Mouse (Mus musculus): ENCODE data around the gene Gm867.

Gene Gm867

DNA sequence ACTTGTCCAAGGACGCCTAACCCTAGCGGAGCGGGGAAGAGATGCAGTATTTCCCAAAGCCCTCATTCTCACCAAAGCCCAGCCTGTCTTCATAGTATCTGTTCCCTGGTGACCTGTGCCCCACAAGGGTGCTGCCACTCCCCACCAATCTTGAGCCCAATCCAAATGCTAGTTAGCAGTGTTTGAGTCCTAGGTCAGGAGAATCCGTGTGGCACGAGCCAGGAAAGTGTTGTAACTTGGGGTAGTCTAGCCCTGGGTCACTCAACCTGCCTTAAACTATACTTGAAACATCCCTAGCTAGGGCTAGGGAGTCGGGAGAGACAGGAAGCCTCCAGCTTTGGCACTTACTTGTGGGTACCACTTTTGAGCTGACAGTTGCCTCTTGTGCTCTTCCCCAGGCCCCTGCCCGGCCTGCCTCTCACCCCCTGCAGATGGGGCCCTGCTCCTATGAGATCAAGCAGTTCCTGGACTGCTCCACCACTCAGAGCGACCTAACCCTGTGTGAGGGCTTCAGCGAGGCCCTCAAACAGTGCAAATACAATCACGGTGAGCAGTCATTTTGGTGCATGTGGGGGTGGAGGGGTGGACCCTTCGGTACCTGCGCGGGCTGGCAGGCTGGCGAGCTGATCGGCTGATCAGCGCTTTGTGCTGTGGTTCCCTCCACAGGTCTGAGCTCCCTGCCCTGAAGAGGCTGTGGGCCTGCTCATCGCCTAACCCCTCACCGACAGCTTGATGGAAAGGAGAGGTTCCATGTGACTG lies 3.4 kb downstream of the Gm867 start:
- no peak for DNase-seq

DNA sequence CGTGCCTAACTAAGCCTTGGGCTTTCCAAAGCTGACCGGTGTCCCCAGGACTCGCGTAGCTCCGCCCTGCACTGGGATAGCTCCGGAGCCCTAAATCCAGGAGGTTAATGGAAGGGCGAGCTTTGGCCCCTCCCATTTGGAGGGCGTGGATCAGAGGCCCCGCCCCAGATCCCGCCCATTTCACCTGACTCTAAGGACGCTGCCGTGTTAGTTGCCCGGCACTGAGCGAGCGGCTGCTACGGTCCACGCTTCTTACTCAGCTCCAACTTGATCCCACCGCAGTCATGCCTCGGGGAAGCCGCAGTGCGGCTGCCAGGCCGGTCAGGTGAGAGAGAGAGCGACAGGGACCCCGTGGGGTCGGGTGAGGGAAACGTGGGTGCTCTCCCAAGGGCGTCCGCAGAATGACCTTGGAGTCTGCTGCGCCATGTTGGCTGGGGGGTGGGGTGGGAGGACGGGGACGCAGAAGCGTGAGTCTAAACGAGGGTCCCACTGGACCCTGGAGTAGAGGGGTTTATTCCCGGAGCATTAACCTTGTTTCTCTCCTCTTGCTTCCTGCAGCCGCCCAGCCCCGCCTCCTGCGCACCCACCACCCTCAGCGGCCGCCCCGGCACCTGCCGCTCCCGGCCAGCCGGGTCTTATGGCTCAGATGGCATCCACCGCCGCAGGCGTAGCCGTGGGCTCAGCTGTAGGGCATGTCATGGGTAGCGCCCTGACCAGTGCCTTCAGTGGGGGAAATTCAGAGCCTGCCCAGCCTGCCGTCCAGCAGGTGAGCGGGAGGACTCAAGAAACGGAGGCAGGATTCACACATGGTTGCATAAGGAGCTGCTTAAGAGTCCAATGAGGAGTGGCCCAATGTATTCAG lies 4.6 kb downstream of the Gm867 start, which contains the start of gene Mmp11:
TSS of gene Mmp11 (minus strand) at position 817 of the 862 bp plus-strand sequence.
- DNase-seq = peak; percentile 88

DNA sequence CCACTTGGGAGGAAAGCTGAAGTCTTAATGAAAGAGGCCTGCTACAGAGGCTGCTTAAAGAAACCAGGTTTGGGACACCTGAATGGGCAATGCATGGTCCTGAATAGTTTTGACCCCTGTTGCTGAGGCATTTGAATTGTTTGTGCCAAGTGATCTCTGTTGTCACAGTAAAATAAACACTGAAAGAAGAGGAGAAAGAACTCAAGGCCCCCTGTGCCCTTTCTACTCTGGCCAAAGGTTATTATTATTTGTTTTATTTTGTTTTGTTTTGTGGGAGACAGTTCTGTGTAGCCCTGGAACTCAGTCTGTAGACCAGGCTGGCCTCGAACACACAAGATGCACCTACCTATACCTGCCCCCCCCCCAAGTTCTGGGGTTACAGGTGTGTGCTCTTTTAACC lies 5.5 kb downstream of the Gm867 start:
- no peak for DNase-seq

DNA sequence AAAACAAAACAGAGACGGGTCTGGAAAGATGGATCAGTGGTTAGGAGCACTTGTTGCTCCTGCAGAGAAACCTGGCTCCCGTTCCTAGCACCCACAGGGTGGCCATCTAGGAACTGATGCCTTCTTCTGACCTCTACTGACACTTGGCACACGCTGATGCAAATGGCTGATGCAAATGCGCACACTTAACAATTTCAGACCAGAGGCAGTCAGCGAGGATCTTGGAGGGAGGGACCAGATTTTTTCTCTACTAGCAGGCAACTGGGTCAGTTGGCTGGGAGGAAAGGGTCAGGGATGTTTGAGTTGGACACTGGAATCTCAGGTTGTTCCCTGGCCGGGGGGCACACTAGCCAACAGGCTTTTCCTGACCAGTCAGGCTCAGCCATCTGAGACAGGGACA lies 7.6 kb downstream of the Gm867 start, which contains the start of gene Chchd10:
TSS of gene Chchd10 (plus strand) at position 240 of the 400 bp plus-strand sequence.
- DNase-seq = no peak

DNA sequence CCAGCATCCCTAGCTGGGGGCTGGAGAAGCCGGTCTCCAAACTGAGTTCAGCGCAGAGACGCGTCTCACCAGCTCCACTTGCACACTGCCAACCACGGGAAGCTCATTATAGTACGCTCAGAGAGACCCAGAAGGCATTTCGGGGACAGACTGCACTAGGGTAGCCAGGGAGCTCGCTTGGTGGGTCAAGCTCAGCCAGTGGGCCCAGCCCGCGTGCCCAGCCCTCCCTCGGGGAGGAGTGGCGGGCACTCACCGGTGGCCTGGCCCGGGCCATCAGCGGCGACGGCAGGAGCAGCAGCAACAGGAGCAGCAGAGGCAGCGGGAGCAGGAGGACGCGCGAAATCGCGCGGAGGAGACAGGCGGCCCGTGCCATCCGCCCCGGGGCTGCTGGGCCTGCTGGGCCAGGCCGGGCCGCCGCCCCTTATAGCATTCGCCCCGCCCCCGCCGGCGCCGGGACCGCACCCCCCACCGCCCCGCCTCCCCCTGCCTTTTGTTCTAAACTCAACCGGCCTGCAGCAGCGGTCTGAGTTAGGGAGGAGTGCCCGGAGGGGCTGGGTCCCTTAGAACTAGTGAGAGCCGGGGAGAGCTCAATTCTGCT lies 8.3 kb downstream of the Gm867 start:
- DNase-seq = peak; percentile 87

DNA sequence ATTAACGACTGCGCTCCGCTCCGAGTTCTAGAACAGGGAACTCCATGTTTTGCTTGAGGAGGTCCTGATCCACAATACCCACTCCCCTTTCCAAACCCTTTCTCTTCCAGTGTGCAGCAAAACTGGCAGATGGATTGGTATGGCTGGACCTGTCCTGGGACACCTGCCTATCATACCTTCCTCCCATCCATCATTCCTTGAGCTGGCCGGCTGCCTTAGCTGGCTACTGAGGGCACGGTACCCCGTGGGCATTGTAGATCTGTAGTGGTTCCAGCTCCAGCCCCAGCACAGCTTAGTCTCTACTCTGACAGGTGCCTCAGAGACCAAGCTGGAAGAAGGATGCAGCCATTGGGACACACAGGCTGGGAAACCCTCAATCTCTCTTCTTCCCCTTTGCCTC lies 9.2 kb downstream of the Gm867 start:
- DNase-seq = no peak

DNA sequence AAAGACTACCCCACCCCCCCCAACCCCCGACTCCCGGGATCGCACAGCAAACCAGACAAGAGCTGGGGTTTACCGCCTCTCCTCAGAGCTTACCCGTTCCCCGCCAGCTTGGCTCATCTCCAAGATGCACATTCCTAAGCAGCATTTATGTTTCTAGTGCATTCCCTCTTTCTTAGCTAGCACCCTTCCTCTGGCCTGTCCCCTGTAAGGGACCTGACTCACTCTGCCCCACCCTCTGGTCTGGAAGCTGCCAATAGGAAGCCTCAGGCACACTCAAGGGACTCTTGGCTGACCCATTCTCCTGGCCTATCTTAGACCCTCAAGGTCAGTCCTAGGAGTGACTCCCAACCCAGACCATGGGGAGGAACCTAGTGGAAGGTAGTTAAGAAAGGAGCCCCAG lies 10.2 kb downstream of the Gm867 start:
- no peak for DNase-seq

DNA sequence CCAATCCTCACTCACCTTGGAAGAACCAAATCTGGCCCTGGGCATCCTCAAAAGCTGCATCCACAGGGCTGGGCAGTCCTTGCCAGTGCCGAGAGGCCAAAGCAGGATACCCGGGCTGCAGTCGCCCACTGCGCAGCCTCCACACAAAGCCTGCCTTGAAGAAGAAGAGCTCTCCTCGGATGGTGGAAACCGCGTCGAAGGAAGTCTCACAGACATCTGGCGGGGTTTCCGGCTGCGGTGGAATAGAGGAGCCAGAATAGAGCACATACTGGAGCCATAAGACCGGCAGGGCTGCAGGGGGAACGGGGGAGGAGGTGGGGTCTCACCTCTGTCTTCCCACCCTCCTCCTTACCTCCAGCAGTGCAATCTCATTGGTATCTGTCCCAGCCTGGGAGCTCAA lies 14.1 kb downstream of the Gm867 start:
- no peak for DNase-seq

DNA sequence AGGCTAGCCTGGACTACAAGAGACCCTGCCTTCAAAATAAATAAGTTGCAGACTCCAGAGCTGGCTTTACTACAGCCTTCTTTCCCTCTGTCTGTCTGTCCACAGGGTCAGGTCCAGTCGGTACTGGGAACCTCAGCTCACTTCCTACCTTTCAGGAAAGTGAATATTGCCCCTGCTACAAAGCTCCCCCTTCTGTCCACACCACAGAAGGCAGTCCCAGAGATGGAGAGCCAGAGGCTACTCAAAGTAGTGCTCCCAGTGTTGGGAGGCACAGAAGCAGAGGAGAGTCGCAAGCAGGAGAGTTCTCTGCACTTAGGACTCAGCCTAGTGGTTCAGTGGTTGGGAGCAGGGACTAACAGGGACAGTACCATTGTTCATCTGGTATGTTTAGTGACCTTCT lies 16.1 kb downstream of the Gm867 start:
- DNase-seq = no peak

DNA sequence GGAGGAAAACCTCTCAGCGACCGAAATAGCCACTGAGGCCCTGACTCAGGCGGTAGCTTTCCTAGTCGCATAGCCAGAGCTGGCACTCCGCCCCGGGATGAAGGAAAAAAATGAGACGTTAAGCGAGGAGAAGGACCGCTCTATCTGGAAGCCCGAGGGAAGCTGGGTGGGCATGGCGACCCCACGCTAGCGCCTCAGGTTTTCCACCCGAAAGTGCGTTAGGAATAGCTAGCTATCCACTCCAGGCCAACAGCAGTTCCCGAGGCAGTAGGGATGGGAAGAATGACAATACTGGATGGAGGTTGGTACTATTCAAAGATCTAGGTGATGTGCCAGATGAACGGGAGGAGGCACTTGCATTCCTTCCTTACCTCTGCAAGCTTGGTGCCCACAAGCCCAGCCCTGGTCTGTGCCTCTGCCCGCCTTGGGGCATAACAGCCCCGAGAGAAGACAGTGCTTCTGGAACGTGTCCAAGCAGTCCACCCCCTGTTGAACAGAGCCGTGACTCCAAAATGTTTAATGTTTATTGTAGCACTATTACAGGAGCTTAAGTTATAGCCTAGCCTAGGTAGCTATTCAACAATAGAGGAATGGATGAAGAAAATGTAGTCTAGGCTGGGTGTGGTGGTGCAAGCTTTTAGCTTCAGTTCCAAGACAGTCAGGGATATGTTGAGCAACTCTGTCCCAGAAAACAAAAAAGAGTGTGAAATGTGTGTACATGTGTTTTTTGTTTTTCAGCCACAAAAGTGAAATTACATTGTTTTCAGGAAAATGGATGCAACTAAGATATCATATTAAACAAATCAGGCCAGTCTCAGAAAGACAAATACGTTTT lies 18.5 kb downstream of the Gm867 start:
- peak; percentile 25 for DNase-seq

DNA sequence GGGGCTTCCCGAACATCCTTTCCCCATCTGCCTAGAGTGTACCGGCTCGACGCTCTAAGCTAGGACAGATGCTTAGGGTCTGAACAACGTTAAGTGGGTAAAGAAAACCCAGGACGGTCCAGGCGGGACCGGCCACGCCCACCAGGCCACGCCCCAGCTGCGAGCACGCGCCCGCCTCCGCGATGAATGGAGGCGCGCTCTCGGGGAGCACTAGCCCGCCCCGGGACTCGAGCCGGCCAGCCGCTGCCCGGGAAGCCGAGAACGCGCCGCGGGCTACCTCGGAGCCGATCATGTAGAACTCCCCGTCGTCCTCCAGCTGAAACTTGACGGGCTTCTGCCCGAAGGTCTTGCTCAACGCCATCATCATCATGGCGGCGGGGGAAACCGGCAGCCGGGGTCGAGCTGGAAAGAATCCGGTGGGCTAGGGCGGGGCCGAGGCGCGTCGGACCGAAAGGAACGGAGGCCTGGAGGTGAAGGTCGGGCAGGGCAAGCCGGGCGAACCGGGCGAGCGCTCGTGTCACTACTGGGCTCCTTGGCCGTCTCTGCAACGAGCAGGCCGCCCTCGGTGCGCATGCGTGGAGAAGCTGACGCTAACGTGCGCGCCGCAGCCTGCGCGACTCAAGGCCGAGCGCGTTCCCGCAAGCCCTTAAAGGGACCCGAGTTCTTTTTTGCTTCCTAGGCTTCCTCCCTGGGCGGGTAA lies 19.3 kb downstream of the Gm867 start, which contains the start of gene Smarcb1:
TSS of gene Smarcb1 (minus strand) at position 592 of the 700 bp plus-strand sequence.
- DNase-seq = peak; percentile 99

DNA sequence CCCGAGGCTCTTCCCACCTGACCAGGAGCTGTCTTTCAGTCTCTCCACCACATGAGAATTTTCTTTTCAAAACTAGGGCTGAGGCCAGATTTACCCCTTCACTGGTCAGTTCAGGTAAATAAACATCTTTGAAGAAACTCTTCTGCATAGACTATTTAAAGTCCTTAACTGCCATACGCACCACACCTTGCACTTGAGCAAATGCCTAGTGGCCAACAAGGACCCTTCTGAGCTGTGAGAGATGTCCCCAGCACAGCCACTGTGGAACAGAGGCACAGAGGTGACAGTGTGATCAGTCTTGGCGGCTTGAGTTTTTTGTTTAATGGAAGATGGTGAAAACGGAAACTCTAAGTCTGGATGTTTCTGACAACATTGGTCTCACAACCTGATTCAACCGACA lies 21.4 kb downstream of the Gm867 start:
- no peak for DNase-seq

DNA sequence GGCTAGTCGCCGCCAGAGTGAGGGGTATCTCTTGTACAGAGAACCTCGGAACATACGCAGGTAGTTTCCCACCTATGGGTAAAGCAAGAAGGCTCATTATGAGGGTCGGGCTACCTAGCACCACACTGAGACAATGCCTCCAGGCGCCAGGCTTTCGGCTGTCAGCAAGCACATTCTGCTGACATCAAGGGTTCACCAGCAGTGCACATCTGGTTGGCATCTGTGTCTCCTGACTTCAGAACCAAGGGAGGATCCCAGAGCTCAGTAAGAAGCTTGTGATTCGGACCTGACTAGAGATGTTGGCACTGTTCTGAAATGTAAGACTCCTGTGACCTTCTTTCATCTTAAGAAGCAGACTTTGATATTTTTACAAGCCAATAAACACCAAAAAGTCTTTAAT lies 23.6 kb downstream of the Gm867 start:
- peak; percentile 40 for DNase-seq

DNA sequence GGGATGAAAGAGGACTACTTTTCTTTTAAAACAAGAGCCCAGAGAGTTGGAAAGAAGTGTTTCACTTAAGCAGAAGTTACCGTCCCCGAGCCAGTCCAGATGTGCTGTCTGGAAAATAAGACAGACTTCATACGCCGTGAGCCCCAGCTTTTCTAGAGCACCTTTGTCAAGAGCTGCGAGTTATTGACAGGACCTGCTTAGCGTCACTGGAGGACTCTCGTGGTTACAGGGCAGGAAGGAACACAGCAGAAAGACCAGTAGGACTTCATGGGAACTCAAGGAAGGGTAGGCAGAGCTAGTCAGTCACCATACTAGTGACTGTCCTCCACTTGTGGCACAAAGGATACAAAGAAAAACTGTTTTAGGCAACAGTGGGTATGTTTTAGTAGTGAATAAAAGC lies 24.9 kb downstream of the Gm867 start:
- DNase-seq = no peak

DNA sequence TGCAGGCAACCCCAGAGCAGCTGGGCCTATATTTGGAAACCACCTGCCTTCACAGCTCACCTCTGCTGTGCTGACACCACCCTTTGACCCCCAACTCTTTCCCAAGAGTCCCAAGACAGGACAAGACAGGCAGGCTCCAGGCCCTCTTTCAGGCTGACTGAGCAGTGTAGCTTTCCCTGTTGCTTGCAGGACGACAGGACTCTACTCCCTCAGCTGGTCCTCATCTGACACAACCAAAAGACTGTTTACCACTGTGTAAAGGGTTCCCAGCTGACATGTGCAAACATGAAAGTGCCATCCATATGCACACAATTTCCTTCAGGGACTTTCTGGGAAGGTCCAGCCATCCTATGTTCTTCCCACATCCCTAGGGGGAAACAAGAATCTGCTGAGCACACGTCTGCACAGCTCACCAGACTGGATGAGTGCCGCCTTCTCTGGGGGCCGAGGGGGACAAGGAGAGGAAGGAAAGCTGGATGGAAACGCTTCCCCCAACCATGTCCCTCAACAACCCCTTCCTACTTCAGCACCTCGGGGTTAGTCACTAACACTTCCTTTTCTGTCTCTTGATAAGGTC lies 27.4 kb downstream of the Gm867 start:
- no peak for DNase-seq

DNA sequence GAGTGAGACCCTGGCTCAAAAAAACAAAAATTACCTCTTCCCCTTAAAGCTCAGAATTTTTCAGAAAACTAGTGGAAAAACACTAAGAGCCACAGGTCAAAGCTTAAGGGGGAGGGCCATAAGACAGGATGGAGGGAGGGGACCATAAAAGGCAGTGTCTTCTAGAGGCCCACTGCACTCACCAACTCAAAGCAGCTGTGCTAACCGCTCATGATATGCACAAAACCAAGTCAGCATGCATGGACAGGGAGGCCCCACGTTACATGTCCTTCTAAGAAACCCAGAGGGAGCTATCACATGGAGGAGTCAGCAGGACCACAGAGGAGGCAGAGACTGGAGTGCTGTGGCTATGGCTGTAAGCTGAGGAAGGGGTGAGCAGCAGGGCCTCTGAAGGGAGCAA lies 29.8 kb downstream of the Gm867 start:
- no peak for DNase-seq

DNA sequence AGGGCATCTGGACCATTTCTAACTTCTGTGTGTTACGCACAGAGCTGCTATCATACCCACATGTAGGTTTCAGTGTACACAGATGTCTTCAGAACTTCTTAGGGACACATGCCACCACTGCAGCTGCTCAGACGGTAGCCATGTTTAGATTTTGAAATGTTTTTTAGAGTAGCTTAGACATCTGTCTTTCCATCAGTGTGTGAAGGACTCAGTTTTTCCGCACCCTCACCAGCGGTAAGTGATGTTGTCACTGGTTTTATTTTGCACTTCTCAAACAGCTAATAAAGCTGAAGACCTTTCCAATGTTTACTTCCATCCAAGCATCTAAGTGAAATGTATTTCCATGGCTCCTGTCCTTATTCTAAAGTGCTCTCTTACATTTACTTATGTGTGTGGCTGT lies 33.6 kb downstream of the Gm867 start:
- DNase-seq = no peak

DNA sequence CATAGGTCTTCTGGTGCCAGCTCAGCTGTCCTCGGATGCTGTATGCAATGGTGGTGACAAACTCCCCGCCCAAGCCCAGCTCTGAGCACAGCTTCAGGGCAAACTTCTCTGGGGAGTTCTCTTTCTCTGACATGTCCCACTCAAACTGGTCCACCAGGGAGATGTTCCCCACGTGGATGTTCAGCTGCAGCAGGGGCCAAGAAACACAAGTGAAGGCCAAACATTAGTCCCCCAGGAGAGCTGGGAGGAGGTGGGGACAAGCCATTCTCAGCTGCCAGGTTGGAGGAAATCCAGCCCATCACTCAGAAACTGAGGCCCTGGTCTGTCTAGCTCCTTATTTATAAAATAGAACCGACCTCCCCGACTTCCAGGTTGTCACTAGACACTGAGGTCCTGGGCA lies 36.1 kb downstream of the Gm867 start:
- no peak for DNase-seq

DNA sequence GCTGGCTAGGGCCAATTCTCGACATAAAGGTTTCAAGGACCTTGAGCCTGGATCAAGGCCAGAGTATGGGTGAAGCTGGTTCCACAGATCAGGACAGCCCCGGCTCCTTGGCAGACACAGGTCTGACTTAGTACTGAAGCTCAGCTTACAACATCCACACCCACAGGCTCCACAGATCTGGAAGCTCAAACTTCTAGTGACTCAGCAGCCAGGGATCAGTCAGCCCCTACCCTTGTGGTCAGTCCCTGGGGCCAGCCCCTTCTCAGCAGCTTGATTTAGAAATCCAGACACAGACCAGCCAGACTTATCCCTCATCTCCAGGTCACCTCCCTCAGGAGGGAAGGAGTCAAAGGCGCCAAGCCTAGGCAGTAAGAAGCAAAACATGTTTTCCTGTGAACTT lies 41.6 kb downstream of the Gm867 start:
- no peak for DNase-seq

DNA sequence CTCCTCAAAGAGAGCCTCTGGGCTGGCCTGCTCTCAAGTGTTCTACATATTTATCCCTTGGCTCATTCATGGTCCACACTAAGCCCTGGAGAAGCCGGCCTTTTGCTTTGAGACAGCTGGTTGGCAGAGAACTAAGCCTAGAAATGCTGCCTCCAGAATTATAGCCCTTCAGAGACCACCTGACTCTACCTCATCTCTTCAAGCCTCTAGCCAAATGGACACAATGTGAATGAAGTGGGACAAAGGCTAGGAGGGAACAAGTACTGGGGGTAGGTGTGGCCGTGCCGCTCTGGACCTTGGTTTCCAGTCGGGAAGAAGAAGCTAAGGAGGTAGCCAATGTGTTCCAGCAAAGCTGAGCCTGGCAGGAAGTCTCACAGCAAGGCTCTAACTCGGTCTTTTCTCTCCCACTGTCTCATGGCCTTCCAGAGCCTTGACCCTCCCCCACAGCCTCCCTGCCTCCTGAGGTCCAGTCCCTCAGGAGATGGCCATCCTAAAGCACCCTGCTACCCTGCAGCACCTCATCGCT lies 42.4 kb downstream of the Gm867 start:
- DNase-seq = no peak

DNA sequence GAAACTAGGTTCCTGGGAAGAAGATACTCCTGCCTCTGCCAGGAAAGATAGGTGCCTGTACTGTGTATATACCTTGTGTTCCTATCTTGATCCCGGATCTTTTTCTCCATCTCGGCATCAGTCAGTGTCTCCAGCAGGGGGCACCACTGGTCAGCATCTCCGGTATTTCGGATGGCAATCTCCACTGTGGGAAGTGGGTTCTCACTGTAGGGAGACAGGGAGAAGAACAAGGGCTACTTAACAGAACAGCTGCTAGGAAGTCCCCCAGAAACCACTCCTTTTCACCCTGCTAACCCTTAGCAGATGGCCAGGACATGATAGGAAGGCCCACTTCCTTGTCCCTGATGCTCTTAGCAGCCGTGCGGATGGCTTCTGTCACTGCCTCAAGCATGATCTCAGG lies 43.1 kb downstream of the Gm867 start:
- peak; percentile 75 for DNase-seq
